Mouse (Mus musculus): ENCODE results near the gene Dlec1. TPM values are rescaled to one million over a fixed set of nuclear protein-coding genes. Genes with fewer than 3 reads are reported as not detected.

Dlec1 gene
- polyA plus RNA-seq, 1 experiment from 2014 or later: 0.56 TPM

- peak within 1 kb of the TSS; percentile 63 for H3K4me3 ChIP-seq (ENCODE audit: low read depth, low read length)
- no peak within 1 kb of the TSS; the same call in 1 of the 2 replicates for H3K27ac ChIP-seq (ENCODE audit: low read depth, low read length)
- peaks cover 22% of the 10 kb centered on the region for H3K4me1 ChIP-seq (ENCODE audit: control insufficient read depth, insufficient read depth, low read length)
- ATAC-seq (replicated peaks; ENCODE audit: insufficient number of reproducible peaks, low FRiP score, low TSS enrichment): peak; percentile 81
- H3K9ac ChIP-seq (ENCODE audit: low read depth, low read length): peak within 1 kb of the TSS; percentile 75
- WGBS (ENCODE audit: insufficient replicate concordance): 8% methylated on average over 45 of the region's 45 CpGs
- H3K4me2 ChIP-seq: peak within 1 kb of the TSS; percentile 95
- H3K27me3 ChIP-seq (ENCODE audit: control insufficient read depth, insufficient read depth, low read length): peaks cover 15% of the 10 kb centered on the region
- no peaks in the 10 kb centered on the region for H3K36me3 ChIP-seq (ENCODE audit: control insufficient read depth, insufficient read depth, low read length)
- H3K9me3 ChIP-seq (replicated peaks; ENCODE audit: control insufficient read depth, low read length): no peaks in the 10 kb centered on the region
These were observed 8.6 kb upstream of the Dlec1 start, which contains the start of gene Plcd1 for GRCm38 (mm10) chr9:119093419-119094295. TSS of gene Plcd1 (minus strand) at chr9:119093502.

- no peak overlapping the region for H3K9ac ChIP-seq (ENCODE audit: low read depth, low read length)
- no peak overlapping the region for H3K4me2 ChIP-seq
- H3K4me1 ChIP-seq (ENCODE audit: control insufficient read depth, insufficient read depth, low read length): peaks cover 22% of the 10 kb centered on the region
- H3K36me3 ChIP-seq (ENCODE audit: control insufficient read depth, insufficient read depth, low read length): no peaks in the 10 kb centered on the region
- H3K4me3 ChIP-seq (ENCODE audit: low read depth, low read length): no peak overlapping the region
- H3K27me3 ChIP-seq (ENCODE audit: control insufficient read depth, insufficient read depth, low read length): peaks cover 15% of the 10 kb centered on the region
- H3K9me3 ChIP-seq (replicated peaks; ENCODE audit: control insufficient read depth, low read length): no peaks in the 10 kb centered on the region
- 74% methylated on average over 13 of the region's 13 CpGs for WGBS (ENCODE audit: insufficient replicate concordance)
- no peak overlapping the region for H3K27ac ChIP-seq (ENCODE audit: low read depth, low read length)
- no peak for ATAC-seq (replicated peaks; ENCODE audit: insufficient number of reproducible peaks, low FRiP score, low TSS enrichment)
These were observed 7.7 kb upstream of the Dlec1 start for GRCm38 (mm10) chr9:119094462-119095109.

DNA sequence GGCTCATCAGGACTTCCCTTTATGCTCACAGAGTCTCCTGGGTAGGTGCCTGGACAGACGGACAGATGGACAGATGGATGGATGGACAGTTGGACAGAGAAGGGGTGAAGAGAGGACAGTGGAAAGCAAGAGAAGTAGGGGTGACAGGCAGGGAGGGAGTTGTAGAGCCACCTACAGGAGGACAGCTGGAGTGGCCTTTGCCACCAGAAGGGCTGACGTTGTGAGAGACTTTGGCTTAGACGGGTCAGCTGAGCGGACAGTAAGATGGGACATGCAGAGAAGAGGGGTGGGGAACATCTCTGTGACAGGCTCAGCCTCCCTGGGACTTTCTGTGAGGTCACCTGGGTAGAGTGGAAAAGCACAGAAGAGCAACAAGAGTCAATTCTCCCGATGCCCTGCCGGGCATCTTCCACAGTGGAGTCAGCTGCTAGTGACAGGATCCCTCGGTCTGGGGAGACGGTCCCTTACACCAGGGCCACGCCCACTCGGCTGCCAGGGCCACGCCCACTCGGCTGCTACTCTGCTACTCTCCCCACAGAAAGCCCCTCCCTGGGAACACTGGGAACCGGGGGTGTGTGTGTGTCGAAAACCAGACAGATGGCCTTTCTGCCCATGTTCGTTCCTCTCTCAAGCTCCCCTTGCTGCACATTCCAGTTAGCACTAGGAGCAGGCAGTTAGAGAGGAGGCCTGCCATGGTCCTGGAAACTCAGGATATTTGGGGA is 1.9 kb upstream of the Dlec1 start:
- Histone ChIP-seq H3K4me2 (peak overlapping the region; percentile 9; the same call in 1 of the 2 replicates), H3K9me3 (replicated peaks; ENCODE audit: control insufficient read depth, low read length) (no peaks in the 10 kb centered on the region), H3K27ac (ENCODE audit: low read depth, low read length) (no peak overlapping the region), H3K4me3 (ENCODE audit: low read depth, low read length) (no peak overlapping the region), H3K36me3 (ENCODE audit: control insufficient read depth, insufficient read depth, low read length) (no peaks in the 10 kb centered on the region), H3K9ac (ENCODE audit: low read depth, low read length) (no peak overlapping the region), H3K27me3 (ENCODE audit: control insufficient read depth, insufficient read depth, low read length) (peaks cover 11% of the 10 kb centered on the region), H3K4me1 (ENCODE audit: control insufficient read depth, insufficient read depth, low read length) (peaks cover 3% of the 10 kb centered on the region; the same call in 1 of the 2 replicates)
- 17% methylated on average over 15 of the region's 15 CpGs for WGBS (ENCODE audit: insufficient replicate concordance)
- ATAC-seq (replicated peaks; ENCODE audit: insufficient number of reproducible peaks, low FRiP score, low TSS enrichment): no peak; the same call in 1 of the 2 replicates

- Histone ChIP-seq H3K4me1 (ENCODE audit: control insufficient read depth, insufficient read depth, low read length) (peaks cover 3% of the 10 kb centered on the region; the same call in 1 of the 2 replicates), H3K4me2 (peak overlapping the region; percentile 88), H3K36me3 (ENCODE audit: control insufficient read depth, insufficient read depth, low read length) (no peaks in the 10 kb centered on the region), H3K27me3 (ENCODE audit: control insufficient read depth, insufficient read depth, low read length) (peaks cover 11% of the 10 kb centered on the region), H3K9ac (ENCODE audit: low read depth, low read length) (peak overlapping the region; percentile 53; the same call in 1 of the 2 replicates), H3K9me3 (replicated peaks; ENCODE audit: control insufficient read depth, low read length) (no peaks in the 10 kb centered on the region), H3K4me3 (ENCODE audit: low read depth, low read length) (peak overlapping the region; percentile 46), H3K27ac (ENCODE audit: low read depth, low read length) (no peak overlapping the region)
- WGBS (ENCODE audit: insufficient replicate concordance): 3% methylated on average over 19 of the region's 19 CpGs
- ATAC-seq (replicated peaks; ENCODE audit: insufficient number of reproducible peaks, low FRiP score, low TSS enrichment): no peak
These were observed 470 bp downstream of the Dlec1 start for GRCm38 (mm10) chr9:119102783-119103113.

DNA sequence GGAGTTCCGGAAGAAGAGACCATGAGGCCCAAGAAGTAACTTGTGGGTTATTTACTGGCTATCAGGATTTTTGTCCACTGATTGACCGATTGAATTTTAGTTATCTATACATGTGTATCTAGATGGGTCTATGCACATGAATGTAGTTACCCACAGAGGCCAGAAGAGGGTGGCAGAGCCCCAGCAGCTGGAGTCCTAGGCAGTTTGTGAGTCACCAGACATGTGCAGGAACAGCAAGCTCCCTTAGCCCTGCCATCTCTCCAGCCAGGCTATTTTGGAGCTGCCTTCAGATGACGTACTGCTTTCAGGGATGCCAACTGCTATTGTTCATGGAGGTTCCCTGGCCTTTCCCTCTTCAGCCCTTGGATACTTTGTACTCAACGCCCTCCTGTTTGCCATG is 5.3 kb downstream of the Dlec1 start:
- peaks cover 11% of the 10 kb centered on the region for H3K27me3 ChIP-seq (ENCODE audit: control insufficient read depth, insufficient read depth, low read length)
- no peaks in the 10 kb centered on the region for H3K9me3 ChIP-seq (replicated peaks; ENCODE audit: control insufficient read depth, low read length)
- H3K27ac ChIP-seq (ENCODE audit: low read depth, low read length): no peak overlapping the region
- H3K9ac ChIP-seq (ENCODE audit: low read depth, low read length): no peak overlapping the region
- H3K4me2 ChIP-seq: no peak overlapping the region
- peaks cover 4% of the 10 kb centered on the region; the same call in 1 of the 2 replicates for H3K4me1 ChIP-seq (ENCODE audit: control insufficient read depth, insufficient read depth, low read length)
- H3K4me3 ChIP-seq (ENCODE audit: low read depth, low read length): no peak overlapping the region
- H3K36me3 ChIP-seq (ENCODE audit: control insufficient read depth, insufficient read depth, low read length): no peaks in the 10 kb centered on the region
- ATAC-seq (replicated peaks; ENCODE audit: insufficient number of reproducible peaks, low FRiP score, low TSS enrichment): no peak
- 75% methylated on average over 4 of the region's 4 CpGs for WGBS (ENCODE audit: insufficient replicate concordance)

GRCm38 (mm10) chr9:119109685-119110353 is 7.5 kb downstream of the Dlec1 start:
- Histone ChIP-seq H3K4me3 (ENCODE audit: low read depth, low read length) (no peak overlapping the region), H3K9me3 (replicated peaks; ENCODE audit: control insufficient read depth, low read length) (no peaks in the 10 kb centered on the region), H3K4me2 (no peak overlapping the region), H3K9ac (ENCODE audit: low read depth, low read length) (no peak overlapping the region), H3K36me3 (ENCODE audit: control insufficient read depth, insufficient read depth, low read length) (no peaks in the 10 kb centered on the region), H3K4me1 (ENCODE audit: control insufficient read depth, insufficient read depth, low read length) (peaks cover 4% of the 10 kb centered on the region; the same call in 1 of the 2 replicates), H3K27ac (ENCODE audit: low read depth, low read length) (no peak overlapping the region), H3K27me3 (ENCODE audit: control insufficient read depth, insufficient read depth, low read length) (no peaks in the 10 kb centered on the region)
- no peak for ATAC-seq (replicated peaks; ENCODE audit: insufficient number of reproducible peaks, low FRiP score, low TSS enrichment)
- WGBS (ENCODE audit: insufficient replicate concordance): 55% methylated on average over 12 of the region's 12 CpGs

DNA sequence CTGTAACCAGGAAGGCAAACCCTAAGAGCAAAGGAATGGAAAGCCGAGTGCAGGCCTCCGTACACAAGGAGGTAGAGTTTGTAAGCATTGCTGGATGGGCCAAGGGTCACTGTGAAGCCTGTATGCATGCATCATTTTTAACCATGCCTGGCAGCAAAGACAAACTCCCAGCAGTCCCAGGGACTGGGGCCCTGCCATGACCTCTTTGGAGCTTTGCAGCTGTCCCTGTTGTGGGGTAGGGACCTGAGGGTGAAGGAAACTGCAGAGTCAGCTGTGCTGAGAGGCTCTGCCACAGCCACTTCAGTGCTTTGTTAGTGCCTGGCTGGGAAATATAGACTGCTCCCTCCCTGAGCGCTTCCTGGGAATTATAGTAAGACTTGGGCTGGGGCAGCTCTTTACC is 8.4 kb downstream of the Dlec1 start:
- Histone ChIP-seq H3K27me3 (ENCODE audit: control insufficient read depth, insufficient read depth, low read length) (no peaks in the 10 kb centered on the region), H3K36me3 (ENCODE audit: control insufficient read depth, insufficient read depth, low read length) (no peaks in the 10 kb centered on the region), H3K4me1 (ENCODE audit: control insufficient read depth, insufficient read depth, low read length) (peaks cover 4% of the 10 kb centered on the region; the same call in 1 of the 2 replicates), H3K9ac (ENCODE audit: low read depth, low read length) (no peak overlapping the region), H3K9me3 (replicated peaks; ENCODE audit: control insufficient read depth, low read length) (no peaks in the 10 kb centered on the region), H3K4me3 (ENCODE audit: low read depth, low read length) (no peak overlapping the region), H3K27ac (ENCODE audit: low read depth, low read length) (no peak overlapping the region), H3K4me2 (no peak overlapping the region)
- ATAC-seq (replicated peaks; ENCODE audit: insufficient number of reproducible peaks, low FRiP score, low TSS enrichment): no peak
- WGBS (ENCODE audit: insufficient replicate concordance): 59% methylated on average over 3 of the region's 3 CpGs

GRCm38 (mm10) chr9:119114911-119115310 is 12.6 kb downstream of the Dlec1 start:
- Histone ChIP-seq H3K4me3 (ENCODE audit: low read depth, low read length) (no peak overlapping the region), H3K27ac (ENCODE audit: low read depth, low read length) (no peak overlapping the region), H3K36me3 (ENCODE audit: control insufficient read depth, insufficient read depth, low read length) (no peaks in the 10 kb centered on the region), H3K4me2 (no peak overlapping the region), H3K9me3 (replicated peaks; ENCODE audit: control insufficient read depth, low read length) (no peaks in the 10 kb centered on the region), H3K4me1 (ENCODE audit: control insufficient read depth, insufficient read depth, low read length) (peaks cover 4% of the 10 kb centered on the region; the same call in 1 of the 2 replicates), H3K9ac (ENCODE audit: low read depth, low read length) (no peak overlapping the region), H3K27me3 (ENCODE audit: control insufficient read depth, insufficient read depth, low read length) (no peaks in the 10 kb centered on the region)
- no peak for ATAC-seq (replicated peaks; ENCODE audit: insufficient number of reproducible peaks, low FRiP score, low TSS enrichment)
- WGBS (ENCODE audit: insufficient replicate concordance): 75% methylated on average over 17 of the region's 17 CpGs
